21 mouse cellular contexts compared by ENCODE assay signal in genomic region chr5:143076603-143077143, GRCm38 (mm10). TPM values are rescaled to one million over a fixed set of nuclear protein-coding genes. Genes with fewer than 3 reads are reported as not detected.
DNase-seq lines count a peak whose midpoint lies in the region; ATAC-seq lines count a peak whose summit lies in the region.
"Had no signal": no experiment of that assay in that cellular context is flagged by ENCODE, and none has a peak within 500 bp of the region (broad histone marks: within the 10 kb centered on the region; RNA-seq: fewer than 3 reads in every experiment).

No protein-coding gene starts in this region.

- H3K9me3 ChIP-seq in liver, embryonic 11.5 days (ENCODE audit: control insufficient read depth, low read length): no peaks in the 10 kb centered on the region
- H3K9me3 ChIP-seq in liver, embryonic 15.5 days (replicated peaks): no peaks in the 10 kb centered on the region
- no peaks in the 10 kb centered on the region for H3K9me3 ChIP-seq in intestine, embryonic 15.5 days
- H3K9me3 ChIP-seq: embryonic facial prominence, embryonic 15.5 days; forebrain, embryonic 12.5 days; heart, embryonic 13.5 days; hindbrain, embryonic 15.5 days had no signal

- 58% methylated on average over 3 of the region's 3 CpGs for WGBS in liver, embryonic 11.5 days
- 45% methylated on average over 3 of the region's 3 CpGs for WGBS in liver, embryonic 15.5 days (ENCODE audit: insufficient replicate concordance)
- WGBS in intestine, embryonic 15.5 days: 97% methylated on average over 3 of the region's 3 CpGs

- H3K4me2 ChIP-seq in liver, embryonic 11.5 days: no peak overlapping the region
- no peak overlapping the region for H3K4me2 ChIP-seq in liver, embryonic 15.5 days
- no peak overlapping the region for H3K4me2 ChIP-seq in intestine, embryonic 15.5 days (replicated peaks)
- H3K4me2 ChIP-seq: embryonic facial prominence, embryonic 15.5 days; forebrain, embryonic 12.5 days; heart, embryonic 13.5 days; hindbrain, embryonic 15.5 days had no signal

- no peaks in the 10 kb centered on the region for H3K27me3 ChIP-seq in liver, embryonic 11.5 days (replicated peaks; ENCODE audit: control insufficient read depth, insufficient read depth, low read length)
- H3K27me3 ChIP-seq in liver, embryonic 15.5 days: no peaks in the 10 kb centered on the region
- H3K27me3 ChIP-seq in intestine, embryonic 15.5 days (replicated peaks): no peaks in the 10 kb centered on the region
- H3K27me3 ChIP-seq: embryonic facial prominence, embryonic 15.5 days; forebrain, embryonic 12.5 days; heart, embryonic 13.5 days; hindbrain, embryonic 15.5 days had no signal

- no peak overlapping the region for H3K9ac ChIP-seq in liver, embryonic 11.5 days (ENCODE audit: low read depth, low read length)
- H3K9ac ChIP-seq in liver, embryonic 15.5 days: no peak overlapping the region
- H3K9ac ChIP-seq in intestine, embryonic 15.5 days: no peak overlapping the region
- H3K9ac ChIP-seq: embryonic facial prominence, embryonic 15.5 days; forebrain, embryonic 12.5 days; forebrain, postnatal 0 days; heart, embryonic 13.5 days; hindbrain, embryonic 15.5 days had no signal

- ATAC-seq in liver, embryonic 11.5 days (replicated peaks; ENCODE audit: low FRiP score): peak; percentile 56; the same call in 1 of the 2 replicates
- peak; percentile 79 for ATAC-seq in erythroid progenitor cell, adult 5-6 weeks (replicated peaks; ENCODE audit: low FRiP score, poor library complexity, severe bottlenecking)
- peak; percentile 18; the same call in 1 of the 2 replicates for ATAC-seq in liver, embryonic 15.5 days (ENCODE audit: insufficient read depth)
- ATAC-seq in megakaryocyte-erythroid progenitor cell, adult 5-6 weeks (replicated peaks; ENCODE audit: low FRiP score, low TSS enrichment, poor library complexity, severe bottlenecking): peak; percentile 86
- no peak for ATAC-seq in intestine, embryonic 15.5 days
- ATAC-seq: forebrain, postnatal 0 days had no signal

- peaks cover 35% of the 10 kb centered on the region for H3K36me3 ChIP-seq in liver, embryonic 11.5 days (ENCODE audit: control insufficient read depth, insufficient read depth, low read length)
- H3K36me3 ChIP-seq in liver, embryonic 15.5 days (replicated peaks): peaks cover 94% of the 10 kb centered on the region
- H3K36me3 ChIP-seq in intestine, embryonic 15.5 days: peaks cover 36% of the 10 kb centered on the region

- no peak for DNase-seq in liver, embryonic 11.5 days (ENCODE audit: low spot score)
- no peak for DNase-seq in liver
- DNase-seq in frontal cortex, postnatal 25 days (ENCODE audit: low spot score in 2 of 2): no peak
- no peak for DNase-seq in thymus, postnatal 10 days (ENCODE audit: low spot score in 2 of 2)
- DNase-seq: adrenal gland, adult 8-10 months; adrenal gland, postnatal 36 days; cerebellum, adult 2 months; cerebellum, postnatal 14 days; embryo, embryonic 11 days; forebrain, postnatal 0 days; gastrocnemius, postnatal 36 days; heart, adult 11 months; heart, postnatal 36 days had no signal

- H3K4me1 ChIP-seq in liver, embryonic 11.5 days (replicated peaks; ENCODE audit: control insufficient read depth, insufficient read depth, low read length): 0 out of 2 replicates have a peak, but pooled peaks cover 5% of the 10 kb centered on the region
- peaks cover 6% of the 10 kb centered on the region for H3K4me1 ChIP-seq in liver, embryonic 15.5 days (replicated peaks)
- H3K4me1 ChIP-seq in intestine, embryonic 15.5 days (replicated peaks): no peaks in the 10 kb centered on the region
- H3K4me1 ChIP-seq: embryonic facial prominence, embryonic 15.5 days; forebrain, embryonic 12.5 days; heart, embryonic 13.5 days; hindbrain, embryonic 15.5 days had no signal

- H3K4me3 ChIP-seq in liver, embryonic 11.5 days (ENCODE audit: low read depth, low read length): no peak overlapping the region
- no peak overlapping the region for H3K4me3 ChIP-seq in liver, embryonic 15.5 days (replicated peaks)
- no peak overlapping the region for H3K4me3 ChIP-seq in intestine, embryonic 15.5 days (replicated peaks)
- H3K4me3 ChIP-seq: embryonic facial prominence, embryonic 15.5 days; forebrain, embryonic 12.5 days; heart, embryonic 13.5 days; hindbrain, embryonic 15.5 days had no signal

- no peak overlapping the region for H3K27ac ChIP-seq in liver, embryonic 11.5 days (ENCODE audit: low read depth, low read length)
- 0 out of 2 replicates have a peak overlapping the region, but pooled peaks have one; percentile 41 for H3K27ac ChIP-seq in liver, embryonic 15.5 days (replicated peaks)
- no peak overlapping the region for H3K27ac ChIP-seq in intestine, embryonic 15.5 days
- H3K27ac ChIP-seq: embryonic facial prominence, embryonic 15.5 days; forebrain, embryonic 12.5 days; heart, embryonic 13.5 days; hindbrain, embryonic 15.5 days had no signal

RNA-seq across cellular contexts. Expression of gene Rnf216, which starts 36.1 kb away (rescaled TPM):
- polyA plus RNA-seq in liver, embryonic 11.5 days (2014; fragmentation: Nextera tagmentation; extraction: Ambion mirVana): 28.7 and 34.7 TPM in 2 replicates
- total RNA-seq in erythroid progenitor cell, adult 5-6 weeks (2015; ENCODE audit: low replicate concordance): 31.0 and 33.1 TPM in 2 replicates
- 31.1 and 45.7 TPM in 2 replicates for total RNA-seq in erythroid progenitor cell, adult 5-6 weeks (2017; ENCODE audit: low replicate concordance)
- 13.2 and 13.9 TPM in 2 replicates for polyA plus RNA-seq in liver, embryonic 15.5 days (2015; fragmentation: Nextera tagmentation; extraction: Ambion mirVana)
- total RNA-seq in megakaryocyte-erythroid progenitor cell, adult 5-6 weeks (2014; fragmentation: Nextera tagmentation): 41.0 and 62.7 TPM in 2 replicates
- total RNA-seq in megakaryocyte-erythroid progenitor cell, adult 5-6 weeks (2017): 60.5 and 91.5 TPM in 2 replicates
- 30.6 and 34.9 TPM in 2 replicates for polyA plus RNA-seq in intestine, embryonic 15.5 days (2015; fragmentation: Nextera tagmentation; extraction: Ambion mirVana)
